ENCODE assay signal across 8 mouse cellular contexts in genomic region chr12:98628260-98628970, GRCm38 (mm10). TPM values are rescaled to one million over a fixed set of nuclear protein-coding genes. Genes with fewer than 3 reads are reported as not detected.
DNase-seq lines count a peak whose midpoint lies in the region; ATAC-seq and TF ChIP-seq lines count a peak whose summit lies in the region.

No protein-coding gene starts in this region.

- peaks cover 11% of the 10 kb centered on the region for H3K4me1 ChIP-seq in heart, embryonic 13.5 days
- H3K4me1 ChIP-seq in ES-E14 (ENCODE audit: control insufficient read depth in 2 of 2, insufficient read depth in 2 of 2, low read length in 2 of 2, poor library complexity in 1 of 2): no peaks in the 10 kb centered on the region
- peaks cover 21% of the 10 kb centered on the region for H3K4me1 ChIP-seq in forebrain, embryonic 10.5 days
- peaks cover 12% of the 10 kb centered on the region for H3K4me1 ChIP-seq in limb, embryonic 13.5 days
- no peaks in the 10 kb centered on the region for H3K4me1 ChIP-seq in olfactory bulb, adult 2 months (ENCODE audit: control insufficient read depth, insufficient read depth, low read length)

- peak; percentile 58; the same call in 1 of the 2 replicates for ATAC-seq in heart, embryonic 13.5 days (ENCODE audit: extremely low read depth, insufficient number of reproducible peaks, low FRiP score, low TSS enrichment)
- peak; percentile 77 for ATAC-seq in limb, embryonic 13.5 days (ENCODE audit: low FRiP score, low read depth)

- peak overlapping the region; percentile 49; the same call in 1 of the 2 replicates for H3K27ac ChIP-seq in heart, embryonic 13.5 days (replicated peaks)
- no peak overlapping the region for H3K27ac ChIP-seq in ES-E14 (ENCODE audit: insufficient read depth, low read depth, low read length, poor library complexity, severe bottlenecking)
- peak overlapping the region; percentile 90 for H3K27ac ChIP-seq in forebrain, embryonic 10.5 days
- no peak overlapping the region; the same call in 1 of the 2 replicates for H3K27ac ChIP-seq in limb, embryonic 13.5 days
- peak overlapping the region; percentile 76 for H3K27ac ChIP-seq in olfactory bulb, adult 2 months (ENCODE audit: insufficient read depth, low read depth, low read length)

- TF ChIP-seq CTCF in olfactory bulb, adult 2 months (IDR thresholded peaks at IDR 0.05; ENCODE audit: insufficient read depth, low read depth, low read length): no peak

- H3K9me3 ChIP-seq in heart, embryonic 13.5 days: peaks cover 7% of the 10 kb centered on the region; the same call in 1 of the 2 replicates
- no peaks in the 10 kb centered on the region for H3K9me3 ChIP-seq in ES-E14 (ENCODE audit: control insufficient read depth, insufficient read depth, low read depth, low read length)
- peaks cover 5% of the 10 kb centered on the region; the same call in 1 of the 2 replicates for H3K9me3 ChIP-seq in forebrain, embryonic 10.5 days
- no peaks in the 10 kb centered on the region for H3K9me3 ChIP-seq in limb, embryonic 13.5 days

- peak overlapping the region; percentile 86 for H3K9ac ChIP-seq in heart, embryonic 13.5 days
- H3K9ac ChIP-seq in ES-E14 (ENCODE audit: insufficient read depth, low read depth, low read length, poor library complexity, severe bottlenecking): peak overlapping the region; percentile 86
- peak overlapping the region; percentile 80 for H3K9ac ChIP-seq in limb, embryonic 13.5 days

- in situ Hi-C loops in ES-E14 (cut with MboI; ENCODE audit: low sequenced_read_pairs in 2 of 2, unreplicated experiment in 2 of 2): no loop called here

- no peak for DNase-seq in heart, adult 18-20 months
- DNase-seq in ES-E14 (ENCODE audit: low read depth, low spot score): peak; percentile 31
- no peak for DNase-seq in forebrain, embryonic 10.5 days (ENCODE audit: extremely low spot score, low spot score)
- DNase-seq in right cerebral cortex, postnatal 14 days: no peak
- DNase-seq in gastrocnemius, adult 18-20 months (ENCODE audit: low spot score): no peak

- H3K27me3 ChIP-seq in heart, embryonic 13.5 days (replicated peaks): no peaks in the 10 kb centered on the region
- no peaks in the 10 kb centered on the region for H3K27me3 ChIP-seq in forebrain, embryonic 10.5 days (ENCODE audit: poor library complexity, severe bottlenecking)
- H3K27me3 ChIP-seq in limb, embryonic 13.5 days: no peaks in the 10 kb centered on the region

- H3K36me3 ChIP-seq in heart, embryonic 13.5 days: peaks cover 12% of the 10 kb centered on the region
- peaks cover 5% of the 10 kb centered on the region; the same call in 1 of the 2 replicates for H3K36me3 ChIP-seq in ES-E14 (ENCODE audit: control insufficient read depth, insufficient read depth, low read length, poor library complexity, severe bottlenecking)
- peaks cover 12% of the 10 kb centered on the region for H3K36me3 ChIP-seq in forebrain, embryonic 10.5 days (replicated peaks)
- peaks cover 4% of the 10 kb centered on the region; the same call in 1 of the 2 replicates for H3K36me3 ChIP-seq in limb, embryonic 13.5 days

- peak overlapping the region; percentile 84 for H3K4me2 ChIP-seq in heart, embryonic 13.5 days
- peak overlapping the region; percentile 78 for H3K4me2 ChIP-seq in limb, embryonic 13.5 days (replicated peaks)

- H3K4me3 ChIP-seq in heart, embryonic 13.5 days: peak overlapping the region; percentile 81
- peak overlapping the region; percentile 87 to 95 for H3K4me3 ChIP-seq in ES-E14 (ENCODE audit: insufficient read depth in 1 of 2, low read depth in 1 of 2, low read length in 2 of 2, poor library complexity in 1 of 2, severe bottlenecking in 1 of 2)
- H3K4me3 ChIP-seq in forebrain, embryonic 10.5 days: peak overlapping the region; percentile 76
- H3K4me3 ChIP-seq in limb, embryonic 13.5 days: peak overlapping the region; percentile 86
- peak overlapping the region; percentile 99 for H3K4me3 ChIP-seq in olfactory bulb, adult 2 months (ENCODE audit: insufficient read depth, low read depth, low read length)

- no peak for TF ChIP-seq POLR2A in olfactory bulb, adult 2 months (IDR thresholded peaks at IDR 0.05; ENCODE audit: insufficient read depth, low read depth, low read length)

- 2% methylated on average over 16 of the region's 16 CpGs for WGBS in heart, embryonic 13.5 days
- WGBS in forebrain, embryonic 10.5 days: 1% methylated on average over 16 of the region's 16 CpGs
- 2% methylated on average over 16 of the region's 16 CpGs for WGBS in limb, embryonic 13.5 days
- 1% methylated on average over 16 of the region's 16 CpGs for WGBS in olfactory bulb, adult 2 months

TF ChIP-seq in ES-E14, 5 proteins besides CTCF, POLR2A, EP300 and RAD21:
- TF ChIP-seq HCFC1 (IDR thresholded peaks at IDR 0.05; ENCODE audit: borderline replicate concordance, insufficient read depth, low read length) (no peak), ZNF384 (IDR thresholded peaks at IDR 0.05; ENCODE audit: low read depth, low read length) (no peak), MAFK (IDR thresholded peaks at IDR 0.05; ENCODE audit: insufficient read depth, low read depth, low read length) (no peak), ZC3H11A (IDR thresholded peaks at IDR 0.05; ENCODE audit: borderline replicate concordance, low read depth, low read length) (no peak), CHD2 (IDR thresholded peaks at IDR 0.05; ENCODE audit: low read depth, low read length) (no peak)

RNA-seq across cellular contexts. Expression of gene Spata7, which starts 0.5 kb away (rescaled TPM):
- polyA plus RNA-seq in heart, embryonic 13.5 days (2015; fragmentation: Nextera tagmentation; extraction: Ambion mirVana): 10.9 and 11.0 TPM in 2 replicates
- 1 to 10 TPM; 4.4 to 5.8 TPM for total RNA-seq in heart, adult 18-20 months (2021)
- total RNA-seq in ES-E14 (2012; rRNA removed): 11.2 and 12.9 TPM in 2 replicates
- 22.4 and 23.6 TPM in 2 replicates for polyA plus RNA-seq in forebrain, embryonic 10.5 days (2016; fragmentation: Nextera tagmentation; extraction: Ambion mirVana)
- polyA plus RNA-seq in limb, embryonic 13.5 days (2015; fragmentation: Nextera tagmentation; extraction: Ambion mirVana): 19.5 and 21.5 TPM in 2 replicates
- not detected in 2 replicates for polyA plus RNA-seq in olfactory bulb, adult 2 months (2012; ENCODE audit: insufficient read depth, insufficient read length, low replicate concordance, missing spikeins)
- 1 to 10 TPM; 3.0 to 3.4 TPM for total RNA-seq in gastrocnemius, adult 18-20 months (2021)

RNA-seq across cellular contexts. Expression of gene Kcnk10, which starts 50.3 kb away (rescaled TPM):
- polyA plus RNA-seq in heart, embryonic 13.5 days (2015; fragmentation: Nextera tagmentation; extraction: Ambion mirVana): 0.08 and 0.15 TPM in 2 replicates
- under 1 TPM in 1 of 2 experiments, not detected in 1; 0.05 TPM for total RNA-seq in heart, adult 18-20 months (2021)
- 0.09 TPM in 1 of 2 replicates, not detected in the other for total RNA-seq in ES-E14 (2012; rRNA removed)
- 15.8 and 18.6 TPM in 2 replicates for polyA plus RNA-seq in forebrain, embryonic 10.5 days (2016; fragmentation: Nextera tagmentation; extraction: Ambion mirVana)
- 0.05 and 0.15 TPM in 2 replicates for polyA plus RNA-seq in limb, embryonic 13.5 days (2015; fragmentation: Nextera tagmentation; extraction: Ambion mirVana)
- 50.8 TPM in 1 of 2 replicates, not detected in the other for polyA plus RNA-seq in olfactory bulb, adult 2 months (2012; ENCODE audit: insufficient read depth, insufficient read length, low replicate concordance, missing spikeins)
- total RNA-seq in gastrocnemius, adult 18-20 months (2021): not detected

Comparison
In these comparisons a context has a peak if more than half of its experiments do, and no peak if none do; other contexts are left out.
1. H3K27ac ChIP-seq: peak in heart, embryonic 13.5 days (single experiment), forebrain, embryonic 10.5 days (single experiment) and olfactory bulb, adult 2 months (single experiment); none in ES-E14 (single experiment) and limb, embryonic 13.5 days (single experiment).
2. RNA of gene Kcnk10, which starts 50.3 kb away (polyA plus RNA-seq): 50.8 TPM in olfactory bulb, adult 2 months and 15.8 to 18.6 TPM in forebrain, embryonic 10.5 days; 0.08 to 0.15 TPM in heart, embryonic 13.5 days and 0.05 to 0.15 TPM in limb, embryonic 13.5 days; every median in the first group is over 10 times any median in the second.
3. Peak in every context shown above with its lines, with median percentiles within 50 percentile points of each other: H3K4me3 ChIP-seq and H3K9ac ChIP-seq.